Mouse (Mus musculus) heart, adult 18-20 months (tissue): ENCODE results near the gene Srp54a. TPM values are rescaled to one million over a fixed set of nuclear protein-coding genes. Genes with fewer than 3 reads are reported as not detected.
"Not testable (repeated sequence)": the region's sequence is repeated elsewhere in the genome, so short reads cannot be mapped to it uniquely, and the experiment has no call there.

Experiments
- DNase-seq, 2 experiments: peaks; one replicate each; pipeline ENCODE4 v3.0.0; 2021 to 2022; ENCODE audit warnings: mixed read lengths in 1 of 2
- long read RNA-seq, 2 experiments: library from polyadenylated mRNA; stranded (forward); transcript quantifications; one replicate each; pipeline ENCODE4 v2.0.0; 2021
- total RNA-seq, 2 experiments: library from RNA; stranded (reverse); gene quantifications; 2 replicates each; pipeline ENCODE4 v1.2.3; 2021

The Srp54a gene
- 100 to 1,000 TPM in 1 of 2 experiments, 10 to 100 TPM in 1; 90.2 to 109 TPM for total RNA-seq
- long read RNA-seq, experiment 1, full-length matches to known transcripts = 28 of 33 reads
- long read RNA-seq, experiment 1, partial matches to known transcripts = 1 of 33 reads
- long read RNA-seq, experiment 1, other reads (novel, unspliced or antisense) = 4 of 33 reads
- long read RNA-seq, experiment 2, full-length matches to known transcripts = 18 of 22 reads
- long read RNA-seq, experiment 2, partial matches to known transcripts = 1 of 22 reads
- long read RNA-seq, experiment 2, other reads (novel, unspliced or antisense) = 3 of 22 reads

DNA sequence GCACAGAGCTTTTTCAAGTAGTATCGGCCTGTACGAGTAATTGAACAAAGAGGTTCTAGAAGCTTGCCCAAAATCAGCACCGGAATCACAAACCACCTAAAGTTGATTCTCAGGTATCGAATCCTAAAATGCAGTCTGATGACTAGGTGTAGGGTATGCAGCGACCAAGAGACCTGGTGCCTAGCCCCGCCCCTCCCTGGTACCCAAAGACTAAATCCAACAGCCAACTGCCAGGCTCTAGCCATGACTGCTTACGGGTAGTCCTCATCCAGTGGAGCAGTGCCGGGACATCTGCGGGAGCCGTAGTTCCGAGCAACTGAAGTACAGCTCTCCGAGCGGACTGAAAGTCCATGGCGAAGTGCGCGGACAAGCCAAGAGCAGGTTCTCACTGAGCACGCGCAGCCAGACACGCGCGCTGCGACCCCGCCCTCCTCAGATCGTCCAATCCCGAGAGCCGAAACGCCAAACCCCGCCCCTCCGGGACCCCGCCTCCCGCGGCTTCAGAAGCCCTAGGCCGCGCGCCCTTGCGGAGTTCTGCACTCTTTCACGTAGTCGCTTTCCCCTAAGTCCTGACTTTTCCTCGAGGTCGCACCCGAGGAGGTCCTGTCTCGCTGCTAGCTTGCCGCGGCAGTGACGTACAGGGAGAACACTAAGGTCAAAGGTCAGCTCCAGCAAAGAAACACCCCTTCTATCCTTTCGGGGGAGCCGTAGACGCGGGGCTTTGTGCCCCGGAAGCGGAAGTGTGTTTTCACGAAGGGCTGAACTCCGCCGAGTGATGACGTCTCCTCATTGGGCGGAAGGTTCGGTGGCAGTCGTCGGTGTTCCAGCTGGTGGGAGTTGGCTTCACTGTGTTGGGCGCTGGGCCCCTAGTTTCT, at the start of gene Srp54a, which contains the start of gene 2700097O09Rik:
Gene Srp54a (plus strand): TSS at position 537 of the 875 bp plus-strand sequence.
Gene 2700097O09Rik (minus strand): TSS at position 385 of the 875 bp plus-strand sequence.
- peak; percentile 96 to 97 for DNase-seq

DNA sequence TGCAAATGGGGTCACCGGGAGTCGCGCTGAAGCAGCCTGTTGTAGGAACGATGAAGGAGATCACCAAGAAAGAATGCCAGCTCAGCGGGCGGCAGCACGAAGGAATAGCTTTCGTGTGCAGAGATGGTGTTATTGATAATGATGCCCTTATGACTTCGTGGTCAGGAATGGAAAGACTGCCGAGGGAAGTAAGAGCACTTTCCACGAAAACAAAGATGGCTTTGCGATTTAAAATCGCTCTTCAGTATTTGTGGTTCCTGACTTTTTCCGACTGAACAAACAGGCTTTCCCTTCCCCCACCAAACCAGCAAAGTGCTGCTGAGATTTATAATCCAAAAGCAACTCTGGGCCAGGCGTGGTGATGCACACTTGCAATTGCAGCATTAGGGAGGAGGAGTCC, 39.1 kb upstream of the Srp54a start:
- no peak for DNase-seq

DNA sequence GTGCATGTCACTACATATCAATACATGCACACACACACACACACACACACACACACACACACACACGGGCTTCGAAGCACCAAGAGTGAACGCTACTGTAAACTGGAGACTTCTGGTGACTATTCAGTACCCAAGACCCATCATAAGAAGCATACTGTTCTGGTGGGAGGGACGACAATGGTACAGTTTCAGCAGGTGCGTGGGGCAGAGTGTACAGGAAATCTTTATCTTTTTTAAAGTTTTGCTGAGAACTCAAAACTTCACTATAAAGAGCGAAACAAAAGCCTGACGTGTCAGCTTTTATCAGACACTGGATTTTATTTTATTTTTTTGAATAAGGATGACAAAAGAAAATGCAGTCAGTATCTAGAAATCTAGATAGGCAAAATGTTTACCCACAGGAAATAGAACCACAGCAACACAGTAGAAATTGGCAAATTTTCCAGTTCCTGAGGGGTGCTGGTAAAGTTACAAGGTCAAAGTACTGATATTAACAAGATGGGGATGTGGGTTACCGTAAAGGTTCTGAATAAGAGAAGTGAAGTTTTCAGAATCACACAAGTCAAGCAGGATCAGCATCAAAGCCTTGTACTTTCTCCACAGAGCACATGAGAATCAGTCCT, 30.2 kb upstream of the Srp54a start:
- no peak for DNase-seq

DNA sequence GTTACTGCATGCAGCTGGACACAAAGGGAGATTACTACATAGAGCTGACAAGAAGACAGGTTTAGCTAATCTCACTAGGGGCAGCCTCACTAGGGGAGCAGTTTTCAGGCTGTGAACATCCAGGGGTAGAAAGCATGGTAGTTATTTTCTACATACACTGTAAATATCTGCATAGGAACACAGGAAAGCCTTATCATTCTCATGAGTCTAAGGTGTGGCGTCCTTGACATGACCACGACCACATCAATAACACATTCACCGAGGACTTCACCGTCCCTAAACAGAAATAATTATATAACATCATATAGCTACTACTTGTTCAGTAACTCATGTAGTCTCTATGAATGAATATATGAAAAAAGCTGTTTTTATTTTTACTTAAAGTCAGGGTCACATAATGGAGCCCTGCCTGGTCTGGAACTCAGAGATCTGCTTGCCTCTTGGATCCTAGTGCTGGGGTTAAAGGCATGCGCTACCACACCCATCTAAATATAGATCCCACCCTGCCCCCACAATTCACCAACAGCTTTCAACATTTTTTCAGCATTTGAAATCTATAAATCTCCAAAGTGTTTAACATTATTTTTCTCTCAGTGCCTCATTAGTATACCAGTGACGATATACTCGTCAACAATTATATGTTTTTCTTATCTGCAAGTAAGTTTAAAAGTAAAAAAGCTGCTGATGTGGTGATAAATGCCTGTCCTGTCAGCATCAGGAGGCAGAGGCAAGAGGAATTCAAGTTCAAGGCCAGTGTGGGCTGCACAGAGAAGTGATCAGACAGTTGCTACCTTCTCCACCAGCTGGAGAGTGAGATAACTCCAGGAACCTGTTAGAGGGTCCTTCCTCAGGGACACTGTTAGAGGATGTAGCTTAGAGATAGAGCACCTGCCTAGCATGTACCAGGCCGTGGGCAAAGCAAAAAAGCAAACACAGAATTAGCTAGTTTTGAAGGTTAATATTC, 28.6 kb upstream of the Srp54a start:
- no peak for DNase-seq

DNA sequence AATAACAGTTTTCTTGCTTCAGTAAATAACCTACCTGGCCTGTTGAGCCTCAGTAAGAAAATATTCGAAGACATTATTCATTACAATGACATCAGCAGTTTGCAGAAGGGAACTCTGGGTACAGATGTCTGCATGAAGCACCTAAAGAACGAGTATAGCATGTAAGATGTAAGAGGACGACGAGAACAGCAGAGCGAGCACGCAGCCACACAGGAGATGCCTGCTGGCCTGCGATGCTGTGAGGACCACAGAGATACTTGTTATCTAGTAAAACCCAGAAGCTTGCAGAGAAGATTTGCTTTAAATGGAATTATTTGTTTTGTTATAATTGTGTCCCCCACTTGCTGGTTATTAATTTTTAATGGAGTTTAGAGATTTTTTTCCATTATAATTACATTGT, 26.8 kb upstream of the Srp54a start:
- no peak for DNase-seq

DNA sequence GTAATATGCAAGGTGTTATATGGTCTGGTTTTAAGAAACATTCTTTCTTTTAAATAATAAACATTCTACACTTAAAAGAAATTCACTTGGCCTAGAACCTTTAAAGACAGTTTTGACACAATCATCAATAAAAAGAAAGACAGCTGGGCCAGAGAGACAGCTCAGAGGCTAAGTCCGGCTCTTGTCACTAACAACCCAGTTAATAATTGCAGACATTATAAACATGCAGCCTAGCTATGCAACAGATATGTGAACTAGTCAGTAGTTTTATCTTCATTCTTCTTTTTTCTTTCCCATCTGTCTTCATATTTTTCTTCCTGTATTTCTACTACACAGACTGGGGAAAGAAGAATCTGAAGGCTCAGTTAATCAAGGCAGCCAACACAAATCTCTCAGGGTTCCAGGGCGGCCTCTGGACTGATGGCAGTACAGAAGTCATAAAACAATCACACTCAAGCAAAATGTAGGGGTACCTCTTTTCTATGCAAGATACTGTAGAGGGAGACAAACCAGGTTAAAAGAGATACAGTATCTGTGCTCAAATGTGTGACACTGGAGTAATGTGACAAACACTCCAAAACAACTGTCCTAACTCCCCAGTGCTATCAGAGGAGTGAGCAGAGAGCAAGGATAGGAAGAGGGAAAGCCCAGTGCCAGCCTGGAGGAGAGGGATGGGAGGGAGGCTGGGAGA, 25.4 kb upstream of the Srp54a start:
- no peak for DNase-seq

DNA sequence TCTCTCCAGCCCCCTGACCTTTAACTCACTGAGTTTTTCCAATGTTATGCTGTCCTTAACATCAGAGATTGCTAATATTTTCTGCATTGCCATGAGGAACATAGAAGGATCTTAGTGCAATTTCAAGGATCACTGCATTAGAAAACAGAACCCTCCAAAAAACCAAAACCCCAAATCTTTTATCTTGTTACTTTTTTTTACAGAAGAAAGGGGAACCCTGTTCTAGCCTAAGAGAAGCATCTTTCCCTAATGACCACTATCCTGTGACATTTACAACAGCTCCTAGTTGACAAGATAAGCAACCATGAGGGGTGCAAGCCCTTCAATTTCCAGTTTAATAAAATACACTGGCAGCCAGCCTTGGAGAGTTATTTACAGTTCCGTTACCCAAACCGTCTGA, 23.4 kb upstream of the Srp54a start:
- DNase-seq = no peak

DNA sequence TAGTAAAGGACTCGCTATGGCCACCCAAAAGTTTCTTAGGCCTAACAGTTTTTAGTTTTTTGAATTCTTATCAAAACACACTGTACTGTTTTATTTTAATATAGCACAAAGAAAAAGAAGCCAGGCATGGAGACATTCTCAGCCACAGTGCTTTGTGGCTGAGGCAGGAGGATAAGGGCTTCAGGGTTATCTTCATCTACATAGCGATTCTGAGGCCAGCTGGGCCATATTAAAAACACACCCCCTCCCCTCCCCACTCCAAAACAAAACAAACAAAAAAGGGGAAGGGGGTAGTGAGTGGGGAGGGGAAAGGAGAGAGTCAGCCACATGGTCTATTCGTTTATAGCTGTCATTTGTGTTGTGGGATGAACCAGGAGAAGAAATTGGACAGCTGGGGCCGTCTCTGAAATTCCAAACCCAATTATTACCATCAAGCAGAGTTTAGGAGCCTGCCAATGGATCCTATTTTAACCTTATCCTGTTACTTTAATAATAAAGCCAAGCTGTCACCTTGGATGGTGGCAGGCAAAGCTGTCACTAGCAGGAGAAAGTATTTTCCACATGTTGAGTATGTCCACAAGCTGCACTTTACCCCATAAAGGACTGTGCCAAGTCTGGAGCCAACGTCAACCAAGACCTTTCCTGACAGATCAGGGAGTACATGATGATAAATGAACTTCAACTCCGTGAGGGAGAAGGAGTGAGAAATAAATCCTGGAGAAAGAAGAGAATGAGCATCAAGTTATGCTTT, 21.0 kb upstream of the Srp54a start:
- DNase-seq = peak; percentile 44 to 73

DNA sequence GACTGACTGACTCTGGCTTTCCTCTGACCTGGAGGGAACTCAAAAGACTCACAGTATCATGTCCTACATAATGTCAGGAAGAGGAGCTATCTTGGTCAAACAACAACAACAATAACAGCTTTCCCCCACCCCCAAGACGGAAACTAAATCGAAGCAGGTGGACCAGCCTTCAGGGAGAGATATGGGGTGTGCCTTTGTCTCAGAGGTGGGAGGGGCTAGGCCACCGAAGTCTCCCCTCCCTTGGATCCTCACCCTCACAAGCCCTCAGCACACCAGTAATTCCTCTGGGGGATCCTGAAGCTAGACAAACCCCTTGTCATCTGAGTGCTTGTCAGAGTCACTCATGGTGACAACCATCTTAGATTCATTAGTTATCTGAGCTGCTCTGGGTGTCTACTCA, 20.2 kb upstream of the Srp54a start:
- DNase-seq = no peak

DNA sequence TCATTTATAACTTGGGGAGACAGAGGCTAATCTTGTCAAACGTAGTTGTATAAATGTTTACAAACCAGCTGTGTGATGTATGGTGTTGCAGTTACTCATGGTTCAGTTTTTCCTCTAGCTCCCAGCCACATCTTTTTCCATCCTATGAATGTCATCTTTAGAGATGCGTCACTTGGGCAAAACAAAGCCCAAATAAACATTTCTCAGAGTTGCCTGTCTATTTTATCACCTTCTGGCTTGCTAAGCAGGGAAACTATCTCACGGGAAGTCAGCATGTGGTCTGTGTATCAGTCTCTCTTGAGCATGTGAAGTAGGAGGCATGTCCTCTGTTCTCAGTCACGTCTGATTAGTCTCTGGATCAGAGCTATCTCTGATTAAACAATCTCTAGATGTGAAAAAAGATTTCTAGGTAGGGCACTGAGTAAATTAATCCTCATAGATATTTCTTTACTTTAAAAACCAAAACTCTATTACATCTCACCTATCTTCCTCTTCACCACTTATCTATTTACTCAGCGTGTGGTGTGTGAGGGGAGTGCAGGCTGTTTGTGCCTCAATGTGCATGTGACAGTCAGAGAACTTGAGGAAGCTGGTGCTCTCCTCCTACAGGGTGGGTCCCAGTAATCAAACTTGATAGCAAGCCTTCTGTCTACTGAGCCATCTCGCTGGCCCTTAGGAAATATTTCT, 19.7 kb upstream of the Srp54a start:
- no peak for DNase-seq

DNA sequence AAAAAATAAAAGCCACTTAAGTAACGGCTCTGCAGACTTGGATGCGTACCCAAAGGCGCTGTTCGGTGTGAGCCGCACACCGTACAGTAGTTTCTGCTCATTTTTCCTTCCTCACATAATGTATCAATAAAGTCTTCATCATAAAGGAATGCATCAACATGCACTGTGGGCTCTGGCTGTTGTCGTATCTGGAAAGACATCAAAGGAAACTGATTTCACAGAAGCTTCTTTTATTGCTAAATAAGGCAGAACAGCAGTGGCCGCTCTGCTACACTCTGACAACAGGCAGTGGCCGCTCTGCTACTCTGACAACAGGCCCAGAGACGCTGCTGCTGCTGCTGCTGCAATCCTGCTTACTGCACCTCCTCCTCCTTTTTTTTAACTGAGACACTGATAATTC, 19.1 kb upstream of the Srp54a start:
- DNase-seq = no peak

DNA sequence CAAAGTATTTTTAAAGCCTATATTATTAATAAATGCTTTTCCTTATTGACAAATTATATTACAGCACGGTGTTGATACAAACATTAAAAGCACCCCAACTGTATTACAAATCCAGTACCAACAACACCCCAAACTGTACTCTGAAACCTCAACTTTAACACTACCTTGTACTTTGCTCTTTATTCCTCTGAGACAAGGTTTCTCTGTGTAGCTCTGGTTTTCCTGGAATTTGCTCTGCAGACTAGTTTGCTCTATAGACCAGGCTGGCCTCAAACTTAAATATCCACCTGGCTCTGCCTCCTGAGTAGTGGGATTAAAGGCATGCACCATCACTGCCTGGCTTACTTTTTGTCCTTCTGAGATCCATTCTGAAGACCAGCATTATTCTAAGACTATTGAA, 17.9 kb upstream of the Srp54a start:
- no peak for DNase-seq

DNA sequence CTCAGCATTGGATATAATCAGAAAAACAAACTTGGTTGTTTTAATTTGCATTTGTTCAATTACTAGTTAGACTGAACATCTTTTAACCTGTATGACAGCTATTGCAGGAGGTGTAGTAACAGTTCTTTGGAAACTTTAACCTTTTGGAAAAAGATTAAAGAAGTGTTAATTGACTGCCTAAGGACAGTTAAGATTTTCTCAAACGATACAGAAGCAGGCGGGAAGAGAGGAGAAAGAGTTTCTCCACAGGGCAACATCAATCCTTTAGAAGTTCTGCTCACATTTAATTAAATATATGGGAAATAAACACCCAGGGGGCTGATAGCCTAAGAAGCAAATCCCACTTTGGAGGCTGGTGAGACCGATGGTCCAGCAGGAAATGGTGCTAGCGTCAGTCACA, 7.6 kb upstream of the Srp54a start:
- no peak for DNase-seq

DNA sequence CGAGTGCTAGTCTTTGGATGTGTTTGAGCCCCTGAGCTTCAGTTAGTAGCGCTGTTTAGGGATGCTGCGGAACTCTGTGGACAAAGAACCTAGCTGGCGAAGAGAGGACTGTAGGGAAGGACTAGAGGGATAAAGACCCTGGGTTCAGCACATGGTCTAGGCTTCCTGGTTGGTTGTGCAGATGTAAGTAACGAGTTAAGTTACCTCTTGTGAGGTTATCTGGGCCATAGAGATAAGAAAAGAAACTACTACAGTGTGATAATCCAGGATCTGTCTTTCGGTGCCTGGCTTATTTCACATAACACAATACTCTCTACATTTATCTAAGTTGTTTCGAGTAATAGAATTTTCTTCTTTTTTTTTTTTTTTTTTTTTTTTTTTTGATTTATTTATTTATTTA, 6.4 kb upstream of the Srp54a start:
- no peak for DNase-seq

DNA sequence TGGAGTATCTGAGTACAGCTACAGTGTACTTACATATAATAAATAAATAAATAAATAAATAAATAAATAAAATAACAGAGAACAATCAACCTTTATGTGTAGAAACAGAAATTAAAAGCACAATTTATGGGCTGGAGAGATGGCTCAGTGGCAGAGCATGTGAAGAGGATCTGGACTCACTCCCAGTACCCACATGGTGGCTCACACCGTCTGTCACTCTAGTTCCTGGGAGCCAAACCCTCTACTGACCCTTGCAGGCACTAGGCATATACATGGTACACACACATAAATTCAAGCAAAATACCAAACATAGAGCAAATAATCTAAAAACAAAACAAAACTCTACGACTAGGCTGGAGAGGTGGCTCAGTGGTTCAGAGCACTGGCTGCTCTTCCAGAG, 4.8 kb upstream of the Srp54a start:
- no peak for DNase-seq

DNA sequence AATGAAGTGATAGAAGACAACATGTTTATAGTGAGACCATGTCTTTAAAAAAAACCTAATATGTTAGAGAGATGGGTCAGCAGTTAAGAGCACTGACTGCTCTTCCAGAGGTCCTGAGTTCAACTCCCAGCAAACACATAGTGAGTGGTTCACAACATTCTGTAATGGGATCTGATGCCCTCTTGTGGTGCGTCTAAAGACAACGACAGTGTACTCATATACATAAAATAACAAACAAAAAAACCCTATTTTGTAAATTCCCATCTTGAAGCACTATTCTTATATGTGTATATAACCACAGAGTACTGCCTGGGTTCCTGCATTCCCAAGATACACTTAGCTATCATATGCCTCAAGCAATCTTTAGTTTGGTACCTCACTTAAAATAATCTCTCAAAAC, 1.4 kb upstream of the Srp54a start:
- DNase-seq = not testable (repeated sequence)

DNA sequence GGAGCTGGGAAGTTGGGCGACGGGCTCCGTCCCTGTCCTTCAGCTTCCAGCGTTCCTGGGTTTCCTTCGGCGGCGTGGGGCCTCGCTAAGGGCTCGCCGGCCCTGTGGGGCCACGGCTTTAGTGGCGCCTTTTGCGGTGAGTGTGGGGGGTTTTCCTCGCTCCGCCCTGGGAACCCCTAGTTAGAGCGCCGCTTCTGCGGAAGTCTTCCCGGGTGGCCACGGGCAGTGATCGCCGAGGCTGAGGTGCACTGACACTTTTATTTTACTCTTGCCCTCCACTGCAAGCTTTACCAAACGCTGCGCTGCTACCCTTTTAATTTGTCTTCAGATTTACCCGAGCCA, 510 bp downstream of the Srp54a start:
- DNase-seq = not testable (repeated sequence)

DNA sequence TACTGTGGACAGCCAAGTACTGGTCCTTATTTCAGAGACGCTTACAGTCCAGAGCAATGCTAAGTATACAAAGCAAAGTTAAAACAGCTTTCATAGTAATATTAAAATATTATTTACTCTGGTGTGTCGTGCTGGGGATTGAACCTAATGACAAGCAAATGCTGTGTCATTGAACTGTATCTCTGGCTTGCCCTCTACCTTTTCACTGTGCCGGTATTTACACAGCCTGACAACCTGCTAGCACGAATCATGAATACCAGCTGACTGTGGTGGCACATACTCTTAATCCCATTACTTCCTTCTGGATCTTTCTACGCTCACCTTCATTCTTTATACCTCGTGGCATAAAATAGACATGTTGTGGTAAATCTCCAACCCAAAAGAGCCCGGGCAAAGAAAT, 12.1 kb downstream of the Srp54a start:
- DNase-seq = not testable (repeated sequence)

DNA sequence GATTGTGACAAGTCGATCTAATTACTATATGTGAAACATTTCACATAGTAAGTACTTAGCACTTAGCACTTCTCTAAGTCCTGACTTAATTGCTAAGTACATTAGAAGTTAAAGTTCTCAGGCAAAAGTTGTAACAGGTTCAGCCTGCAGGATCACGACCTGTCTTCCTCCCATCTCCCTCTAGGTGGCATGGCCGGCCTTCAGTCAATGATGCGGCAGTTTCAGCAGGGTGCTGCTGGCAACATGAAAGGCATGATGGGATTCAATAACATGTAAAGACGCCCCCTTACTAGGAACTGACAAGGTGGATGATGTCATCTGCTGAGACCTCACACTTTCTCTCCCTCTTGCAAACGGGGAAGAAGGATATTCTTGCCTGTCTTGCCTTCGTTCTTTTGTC, 32.6 kb downstream of the Srp54a start:
- not testable (repeated sequence) for DNase-seq

DNA sequence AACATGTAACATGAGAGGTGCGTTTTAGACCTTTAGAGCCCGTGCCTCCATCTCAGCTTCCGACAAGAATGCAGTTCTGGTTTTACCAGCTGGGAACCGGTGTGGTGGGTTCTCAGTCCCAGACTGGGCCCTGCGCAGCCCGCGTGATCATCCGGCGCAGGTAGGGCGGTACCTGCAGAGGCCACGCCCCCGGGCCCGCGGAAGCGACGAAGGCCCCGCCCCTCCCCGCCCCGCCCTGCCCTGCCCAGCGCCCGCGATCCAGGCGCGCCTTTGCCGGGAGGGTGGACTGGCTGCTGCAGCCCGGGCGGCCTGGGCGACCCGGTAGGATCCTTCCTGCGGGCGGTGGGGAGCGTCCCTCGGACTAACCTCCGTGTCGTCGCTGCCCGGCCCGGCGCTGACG, 44.2 kb downstream of the Srp54a start, which contains the start of gene Fam177a:
Gene Fam177a (plus strand): TSS at position 228 of the 400 bp plus-strand sequence.
- not testable (repeated sequence) for DNase-seq
